Mouse (Mus musculus) testis, adult 2 months (tissue): ENCODE results near the gene Rufy1. TPM values are rescaled to one million over a fixed set of nuclear protein-coding genes. Genes with fewer than 3 reads are reported as not detected.

ENCODE experiments used
- H3K27ac ChIP-seq: fragments of 200-500 bp; 2 replicates; pipeline ENCODE4 v1.5.1; 2012; ENCODE audit warnings: low read depth, low read length; ENCODE audit not compliant: control insufficient read depth, insufficient read depth
- H3K27me3 ChIP-seq: fragments of 200-500 bp; 2 replicates; pipeline ENCODE4 v1.6.1; 2012; ENCODE audit warnings: mild to moderate bottlenecking, low read length, moderate library complexity; ENCODE audit not compliant: control insufficient read depth, insufficient read depth
- H3K36me3 ChIP-seq: fragments of 200-500 bp; 2 replicates; pipeline ENCODE4 v1.6.1; 2012; ENCODE audit warnings: mild to moderate bottlenecking, low read length; ENCODE audit not compliant: control insufficient read depth, insufficient read depth
- H3K4me1 ChIP-seq: fragments of 200-500 bp; 2 replicates; pipeline ENCODE4 v1.6.1; 2012; ENCODE audit warnings: low read length; ENCODE audit not compliant: control insufficient read depth, insufficient read depth
- H3K4me3 ChIP-seq: fragments of 200-500 bp; 2 replicates; pipeline ENCODE4 v1.5.1; 2012; ENCODE audit warnings: low read depth, mild to moderate bottlenecking, low read length, moderate library complexity, mixed read lengths; ENCODE audit not compliant: control insufficient read depth
- CTCF ChIP-seq: fragments of 200-500 bp; IDR thresholded peaks from 2 replicates; pipeline ENCODE4 v1.5.1; 2012; ENCODE audit warnings: low read depth, mild to moderate bottlenecking, inconsistent platforms, low read length, moderate library complexity; ENCODE audit not compliant: control insufficient read depth, insufficient read depth, insufficient replicate concordance
- POLR2A ChIP-seq: fragments of 200-500 bp; IDR thresholded peaks from 2 replicates; pipeline ENCODE4 v1.6.1; 2012; ENCODE audit warnings: low read depth, mild to moderate bottlenecking, inconsistent platforms, low read length, moderate library complexity; ENCODE audit not compliant: control insufficient read depth
- polyA plus RNA-seq: library from polyadenylated mRNA; depleted of rRNA; stranded (reverse); fragments of >200 nt; gene quantifications from 2 replicates; pipeline ENCODE4 v1.2.3, GENCODE M21; 2012; rRNA removed

Rufy1 gene
- polyA plus RNA-seq, 1 experiment = 5.7 TPM

DNA sequence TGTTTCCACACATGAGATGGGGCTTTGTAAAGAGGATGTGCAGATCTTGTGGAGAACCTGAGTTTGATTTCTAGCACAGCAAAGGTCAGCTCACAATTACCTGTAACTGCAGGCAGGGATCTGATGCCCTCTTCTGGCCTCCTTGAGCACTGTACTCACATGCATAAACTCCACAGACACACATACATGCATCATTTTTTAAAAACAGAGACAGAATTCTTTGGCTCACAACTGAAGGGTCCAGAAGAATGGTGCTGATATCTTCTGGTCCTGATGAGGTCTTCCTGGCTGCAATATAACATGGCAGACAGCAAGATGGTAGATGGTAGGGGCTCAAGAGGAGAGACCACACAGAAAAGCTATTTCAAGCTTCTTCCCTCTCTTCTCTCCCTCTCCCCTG is 76.8 kb downstream of the Rufy1 start, which contains the start of gene Cby3:
TSS of gene Cby3 (plus strand) at position 301 of the 400 bp plus-strand sequence.
- no peak within 1 kb of the TSS for H3K4me3 ChIP-seq
- no peaks in the 10 kb centered on the region for H3K36me3 ChIP-seq
- TF ChIP-seq CTCF (no peak), POLR2A (no peak)
- H3K4me1 ChIP-seq = peaks cover 4% of the 10 kb centered on the region
- H3K27ac ChIP-seq = no peak within 1 kb of the TSS
- H3K27me3 ChIP-seq = no peaks in the 10 kb centered on the region

DNA sequence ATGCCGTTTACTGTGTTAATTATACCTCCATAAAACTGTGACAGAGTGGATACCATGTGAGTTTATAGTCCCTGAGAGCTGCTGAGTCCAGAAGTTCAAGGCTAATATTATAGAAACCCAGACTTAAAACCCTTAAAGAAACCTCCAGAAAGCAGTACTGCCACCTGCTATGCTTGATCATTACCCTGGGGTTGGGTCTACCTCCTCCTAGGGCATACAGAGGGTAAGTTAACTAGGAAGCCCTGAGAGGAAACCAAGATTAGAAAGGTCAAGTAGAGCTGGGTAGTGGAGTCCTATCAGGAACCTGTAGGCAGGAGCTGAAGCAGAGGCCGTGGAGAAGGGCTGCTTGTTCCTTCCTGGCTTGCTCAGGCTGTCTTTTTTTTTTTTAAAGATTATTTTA is 78.7 kb downstream of the Rufy1 start:
- no peak overlapping the region for H3K27ac ChIP-seq

DNA sequence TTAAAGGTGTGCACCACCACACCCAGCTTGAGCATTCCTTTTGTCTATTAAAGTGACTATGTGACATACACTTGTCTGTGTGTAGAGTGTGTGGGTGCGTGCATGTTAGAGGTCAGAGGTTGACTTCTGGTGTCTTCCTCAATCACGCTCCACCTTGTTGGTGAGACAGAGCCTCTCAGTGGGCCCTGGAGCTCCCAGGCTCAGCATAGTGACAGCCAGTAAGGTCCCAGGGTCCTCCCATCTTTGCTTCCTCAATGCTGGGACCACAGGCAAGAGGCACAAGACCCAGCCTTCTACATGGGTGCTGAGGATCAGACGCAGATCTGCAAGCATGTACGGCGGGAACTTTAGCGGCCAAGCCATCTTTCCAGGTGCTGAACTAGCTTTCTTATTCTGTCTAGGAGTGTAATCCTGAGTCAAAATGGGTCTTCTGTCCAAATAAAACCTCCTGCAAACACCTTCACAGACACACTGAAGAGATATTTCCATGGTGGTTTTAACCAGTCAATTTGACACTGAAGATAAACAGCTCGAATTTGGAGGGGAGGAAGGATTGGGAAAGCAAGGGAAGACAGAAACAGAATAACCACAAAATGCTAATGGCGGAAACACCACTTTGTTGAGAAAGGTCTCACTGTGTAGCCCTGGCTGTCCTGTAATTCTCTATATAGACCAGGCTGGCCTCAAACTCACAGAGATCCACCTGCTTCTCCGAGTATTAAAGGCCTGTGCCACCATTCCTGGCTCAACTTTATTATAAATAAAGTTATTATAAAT is 84.5 kb downstream of the Rufy1 start:
- no peaks in the 10 kb centered on the region for H3K27me3 ChIP-seq
- H3K4me1 ChIP-seq = no peaks in the 10 kb centered on the region
- no peak for TF ChIP-seq CTCF
- TF ChIP-seq POLR2A = no peak
- H3K4me3 ChIP-seq = no peak overlapping the region
- no peak overlapping the region for H3K27ac ChIP-seq
- H3K36me3 ChIP-seq = no peaks in the 10 kb centered on the region

More for the DNA sequence above, 78.7 kb downstream of the Rufy1 start:
- H3K4me1 ChIP-seq = no peaks in the 10 kb centered on the region
- TF ChIP-seq POLR2A (no peak), CTCF (no peak)
- no peaks in the 10 kb centered on the region for H3K27me3 ChIP-seq
- no peaks in the 10 kb centered on the region for H3K36me3 ChIP-seq
- no peak overlapping the region for H3K4me3 ChIP-seq

DNA sequence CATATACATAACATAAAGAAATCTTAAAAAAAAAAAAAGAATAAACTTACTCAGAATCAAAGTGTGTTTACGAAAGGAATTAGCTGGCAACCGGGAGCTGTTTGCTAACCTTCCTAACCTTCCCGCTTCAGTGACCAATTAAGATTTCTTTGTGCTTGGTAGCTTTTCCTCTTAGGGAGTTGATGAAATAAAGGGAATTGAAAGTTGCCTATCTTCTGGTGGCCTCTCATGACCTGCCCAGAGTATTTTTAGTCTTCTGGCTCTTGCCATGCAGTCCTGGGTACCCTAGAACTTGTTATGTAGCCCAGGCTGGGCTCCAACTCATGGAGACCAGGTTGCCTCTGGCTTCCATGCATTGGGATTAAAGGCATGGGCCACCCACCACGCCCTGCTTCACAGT is 85.4 kb downstream of the Rufy1 start:
- Histone ChIP-seq H3K4me3 (no peak overlapping the region), H3K27me3 (no peaks in the 10 kb centered on the region), H3K36me3 (no peaks in the 10 kb centered on the region), H3K27ac (no peak overlapping the region), H3K4me1 (no peaks in the 10 kb centered on the region)
- TF ChIP-seq CTCF (no peak), POLR2A (no peak)

Other genes starting within 250 kb of the Rufy1 start
- gene Sqstm1, start 220.3 kb downstream of the Rufy1 start, polyA plus RNA-seq = 43.2 and 46.7 TPM in 2 replicates
- gene Mgat4b, start 220.2 kb downstream of the Rufy1 start, polyA plus RNA-seq = 19.5 and 20.8 TPM in 2 replicates
- gene Ltc4s, start 192.5 kb downstream of the Rufy1 start, polyA plus RNA-seq = 11.0 and 15.5 TPM in 2 replicates
- 4.2 TPM in 2 replicates for gene Maml1, start 138.8 kb downstream of the Rufy1 start, polyA plus RNA-seq
- 41.5 and 58.3 TPM in 2 replicates for gene Canx, start 105.5 kb downstream of the Rufy1 start, polyA plus RNA-seq
- gene Cby3, start 76.7 kb downstream of the Rufy1 start, polyA plus RNA-seq = 112 and 129 TPM in 2 replicates
- gene Hnrnph1, start 54.1 kb downstream of the Rufy1 start, polyA plus RNA-seq = 112 and 154 TPM in 2 replicates
- 3.0 and 3.2 TPM in 2 replicates for gene Adamts2, start 171.0 kb upstream of the Rufy1 start, polyA plus RNA-seq